Mouse (Mus musculus) neural tube, embryonic 11.5 days (tissue): ENCODE results near the gene Olfr1009. TPM values are rescaled to one million over a fixed set of nuclear protein-coding genes. Genes with fewer than 3 reads are reported as not detected.

Source experiments
- ATAC-seq: fragments of 200-750 bp; cut with Nextera tagmentation; 2 replicates; pipeline ENCODE4 v1.8.0; 2017; ENCODE audit warnings: moderate number of reproducible peaks, mild to moderate bottlenecking, moderate TSS enrichment, moderate library complexity; ENCODE audit not compliant: insufficient read depth, low FRiP score, low TSS enrichment
- DNase-seq: peaks from one replicate; pipeline ENCODE4 v3.0.0-alpha.2; 2015; ENCODE audit warnings: low spot score
- H3K27ac ChIP-seq: fragments of 300-500 bp; sonication (generic); 2 replicates; pipeline ENCODE4 v1.5.1; 2014; ENCODE audit warnings: low read depth, mild to moderate bottlenecking, low read length
- H3K27me3 ChIP-seq: fragments of 300-500 bp; sonication (generic); 2 replicates; pipeline ENCODE4 v1.6.1; 2014; ENCODE audit warnings: mild to moderate bottlenecking, low read length, mixed read lengths; ENCODE audit not compliant: control insufficient read depth, insufficient read depth
- H3K36me3 ChIP-seq: fragments of 300-500 bp; sonication (generic); 2 replicates; pipeline ENCODE4 v1.6.1; 2014; ENCODE audit warnings: mild to moderate bottlenecking, low read length, moderate library complexity, mixed read lengths; ENCODE audit not compliant: control insufficient read depth, insufficient read depth
- H3K4me1 ChIP-seq: fragments of 300-500 bp; sonication (generic); 2 replicates; pipeline ENCODE4 v1.6.1; 2014; ENCODE audit warnings: low read length, mixed read lengths; ENCODE audit not compliant: control insufficient read depth, insufficient read depth
- H3K4me2 ChIP-seq: fragments of 300-500 bp; sonication (generic); 2 replicates; pipeline ENCODE4 v1.6.1; 2014; ENCODE audit warnings: low read depth, mild to moderate bottlenecking, moderate library complexity
- H3K4me3 ChIP-seq: fragments of 300-500 bp; sonication (generic); 2 replicates; pipeline ENCODE4 v1.5.1; 2014; ENCODE audit warnings: low read depth, low read length
- H3K9ac ChIP-seq: fragments of 300-500 bp; sonication (generic); 2 replicates; pipeline ENCODE4 v1.6.1; 2014; ENCODE audit warnings: mild to moderate bottlenecking, low read length
- H3K9me3 ChIP-seq: fragments of 300-500 bp; sonication (generic); 2 replicates; pipeline ENCODE4 v1.6.1; 2016; ENCODE audit warnings: low read length; ENCODE audit not compliant: control insufficient read depth
- polyA plus RNA-seq: library from polyadenylated mRNA; unstranded; fragments of >200 nt; fragmentation: Nextera tagmentation; extraction: Ambion mirVana; gene quantifications from 2 replicates; pipeline ENCODE4 v1.2.1, GENCODE M21; 2014

Gene Olfr1009
- polyA plus RNA-seq, 1 experiment from 2014 or later, result not detected

DNA sequence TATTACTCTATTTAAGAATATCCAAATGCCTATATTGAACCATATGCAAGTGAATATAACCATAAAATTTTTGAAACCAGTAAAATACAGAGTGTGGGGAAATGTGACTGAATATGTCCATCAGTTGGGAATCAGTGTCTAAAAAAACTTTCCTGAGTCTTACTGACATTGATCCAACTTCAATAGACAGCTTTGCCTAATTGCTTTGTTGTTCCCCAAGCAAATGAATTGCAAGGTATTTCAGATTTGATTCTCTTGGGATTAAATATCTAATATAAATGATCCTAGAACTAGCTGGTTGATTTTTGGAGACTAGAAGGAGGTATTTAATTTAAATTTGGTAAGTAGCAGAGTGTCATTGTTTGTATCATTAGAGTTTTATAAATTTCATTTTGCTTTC lies 57.2 kb downstream of the Olfr1009 start, which contains the start of gene Olfr1014:
Gene Olfr1014, plus strand, starts transcription at position 301 of the 400 bp plus-strand sequence.
- H3K9me3 ChIP-seq, result no peaks in the 10 kb centered on the region
- no peak within 1 kb of the TSS for H3K4me2 ChIP-seq
- ATAC-seq (no peak), DNase-seq (no peak)
- no peak within 1 kb of the TSS for H3K4me3 ChIP-seq
- H3K27me3 ChIP-seq, result no peaks in the 10 kb centered on the region
- no peak within 1 kb of the TSS for H3K9ac ChIP-seq
- no peaks in the 10 kb centered on the region for H3K4me1 ChIP-seq
- H3K27ac ChIP-seq, result no peak within 1 kb of the TSS
- H3K36me3 ChIP-seq, result no peaks in the 10 kb centered on the region

Other genes starting within 250 kb of the Olfr1009 start
- not detected in 2 replicates for gene 4833423E24Rik, start 196.4 kb upstream of the Olfr1009 start, polyA plus RNA-seq
- gene Olfr996, start 136.2 kb upstream of the Olfr1009 start, polyA plus RNA-seq, result not detected in 2 replicates
- not detected in 2 replicates for gene Olfr998, start 126.5 kb upstream of the Olfr1009 start, polyA plus RNA-seq
- gene Olfr1000, start 103.5 kb upstream of the Olfr1009 start, polyA plus RNA-seq, result not detected in 2 replicates
- not detected in 2 replicates for gene Olfr1002, start 64.7 kb upstream of the Olfr1009 start, polyA plus RNA-seq
- gene Olfr154, start 51.0 kb upstream of the Olfr1009 start, polyA plus RNA-seq, result not detected in 2 replicates
- gene Olfr1006, start 36.7 kb upstream of the Olfr1009 start, polyA plus RNA-seq, result not detected in 2 replicates
- gene Olfr1008, start 26.0 kb upstream of the Olfr1009 start, polyA plus RNA-seq, result not detected in 2 replicates
- gene Olfr1012, start 47.3 kb downstream of the Olfr1009 start, polyA plus RNA-seq, result not detected in 2 replicates
- not detected in 2 replicates for gene Olfr1013, start 51.7 kb downstream of the Olfr1009 start, polyA plus RNA-seq
- not detected in 2 replicates for gene Olfr1014, start 57.3 kb downstream of the Olfr1009 start, polyA plus RNA-seq
- not detected in 2 replicates for gene Olfr1015, start 66.6 kb downstream of the Olfr1009 start, polyA plus RNA-seq
- not detected in 2 replicates for gene Olfr1016, start 87.1 kb downstream of the Olfr1009 start, polyA plus RNA-seq
- not detected in 2 replicates for gene Olfr1018, start 103.1 kb downstream of the Olfr1009 start, polyA plus RNA-seq
- not detected in 2 replicates for gene Olfr1019, start 130.1 kb downstream of the Olfr1009 start, polyA plus RNA-seq
- not detected in 2 replicates for gene Olfr1020, start 131.6 kb downstream of the Olfr1009 start, polyA plus RNA-seq
- gene Olfr1022, start 153.2 kb downstream of the Olfr1009 start, polyA plus RNA-seq, result not detected in 2 replicates
- gene Olfr1023, start 170.2 kb downstream of the Olfr1009 start, polyA plus RNA-seq, result not detected in 2 replicates
- gene Olfr1024, start 189.6 kb downstream of the Olfr1009 start, polyA plus RNA-seq, result not detected in 2 replicates
- not detected in 2 replicates for gene Olfr1025-ps1, start 199.8 kb downstream of the Olfr1009 start, polyA plus RNA-seq
- gene Olfr1026, start 206.1 kb downstream of the Olfr1009 start, polyA plus RNA-seq, result not detected in 2 replicates
- gene Olfr1028, start 235.0 kb downstream of the Olfr1009 start, polyA plus RNA-seq, result not detected in 2 replicates